Mouse (Mus musculus) embryo, embryonic 10.5 days (tissue): ENCODE results near the gene Rdh9.
"Not testable (repeated sequence)": the region's sequence is repeated elsewhere in the genome, so short reads cannot be mapped to it uniquely, and the experiment has no call there.

ENCODE experiments used
- DNase-seq: peaks from one replicate; pipeline ENCODE4 v3.0.0-alpha.2; 2015; ENCODE audit warnings: low spot score

Gene Rdh9

DNA sequence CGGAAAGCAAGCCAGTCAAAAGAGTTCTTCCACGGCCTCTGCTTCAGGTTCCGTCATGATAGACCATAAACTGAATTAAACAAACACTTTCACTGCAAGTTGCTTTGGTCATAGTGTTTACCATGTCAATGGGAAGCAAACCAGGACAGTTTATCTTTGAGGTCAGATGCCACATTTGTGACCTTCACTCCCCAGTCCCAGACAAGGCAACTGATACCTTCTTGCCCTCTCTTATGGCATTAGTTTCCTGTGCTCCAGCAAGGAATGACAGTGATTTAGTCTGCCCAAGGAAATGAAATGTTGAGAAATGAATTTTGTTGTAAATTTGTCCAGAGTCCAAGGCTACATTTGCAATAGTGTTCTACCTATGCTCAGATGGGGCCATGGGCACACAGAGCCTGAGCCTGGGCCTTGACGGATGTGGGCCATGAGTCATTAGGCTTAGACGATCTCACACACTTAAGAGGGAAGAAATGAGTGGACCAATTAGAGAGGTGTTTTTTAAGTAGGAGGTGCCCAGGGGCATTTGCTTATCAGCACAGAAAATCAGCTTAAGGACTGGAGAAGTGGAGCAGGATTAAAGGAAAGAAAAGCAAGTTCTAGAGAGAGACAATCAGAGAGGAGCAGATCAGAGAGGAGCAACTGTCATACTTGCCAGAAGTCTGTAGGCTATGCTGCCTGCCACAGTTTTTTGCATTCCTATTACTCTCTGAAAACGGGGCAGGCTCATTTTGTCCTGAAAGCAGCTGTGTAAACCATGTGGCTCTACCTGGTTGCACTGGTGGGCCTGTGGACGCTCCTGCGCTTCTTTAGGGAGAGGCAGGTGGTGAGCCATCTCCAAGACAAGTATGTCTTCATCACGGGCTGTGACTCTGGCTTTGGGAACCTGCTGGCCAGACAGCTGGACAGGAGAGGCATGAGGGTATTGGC, 16.7 kb upstream of the Rdh9 start, which contains the start of the genes Rdh1 and Rdh16f1:
TSS of gene Rdh1 (plus strand) at position 541 of the 930 bp plus-strand sequence.
TSS of gene Rdh16f1 (plus strand) at position 607 of the 930 bp plus-strand sequence.
- no peak for DNase-seq

DNA sequence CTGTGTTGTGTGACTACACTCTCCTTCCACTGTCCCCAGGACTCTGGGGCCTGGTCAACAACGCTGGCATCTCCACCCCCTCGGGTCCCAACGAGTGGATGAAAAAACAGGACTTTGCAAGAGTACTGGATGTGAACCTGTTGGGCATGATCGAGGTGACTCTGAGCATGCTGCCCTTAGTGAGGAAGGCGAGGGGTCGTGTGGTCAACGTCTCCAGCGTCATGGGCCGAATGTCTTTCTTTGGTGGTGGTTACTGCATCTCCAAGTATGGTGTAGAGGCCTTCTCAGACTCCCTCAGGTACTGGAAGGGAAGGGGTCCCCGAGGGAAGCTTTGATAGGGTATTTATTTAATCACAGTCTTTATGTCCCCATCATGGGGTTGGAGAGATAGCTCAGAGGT, 13.3 kb upstream of the Rdh9 start:
- not testable (repeated sequence) for DNase-seq

DNA sequence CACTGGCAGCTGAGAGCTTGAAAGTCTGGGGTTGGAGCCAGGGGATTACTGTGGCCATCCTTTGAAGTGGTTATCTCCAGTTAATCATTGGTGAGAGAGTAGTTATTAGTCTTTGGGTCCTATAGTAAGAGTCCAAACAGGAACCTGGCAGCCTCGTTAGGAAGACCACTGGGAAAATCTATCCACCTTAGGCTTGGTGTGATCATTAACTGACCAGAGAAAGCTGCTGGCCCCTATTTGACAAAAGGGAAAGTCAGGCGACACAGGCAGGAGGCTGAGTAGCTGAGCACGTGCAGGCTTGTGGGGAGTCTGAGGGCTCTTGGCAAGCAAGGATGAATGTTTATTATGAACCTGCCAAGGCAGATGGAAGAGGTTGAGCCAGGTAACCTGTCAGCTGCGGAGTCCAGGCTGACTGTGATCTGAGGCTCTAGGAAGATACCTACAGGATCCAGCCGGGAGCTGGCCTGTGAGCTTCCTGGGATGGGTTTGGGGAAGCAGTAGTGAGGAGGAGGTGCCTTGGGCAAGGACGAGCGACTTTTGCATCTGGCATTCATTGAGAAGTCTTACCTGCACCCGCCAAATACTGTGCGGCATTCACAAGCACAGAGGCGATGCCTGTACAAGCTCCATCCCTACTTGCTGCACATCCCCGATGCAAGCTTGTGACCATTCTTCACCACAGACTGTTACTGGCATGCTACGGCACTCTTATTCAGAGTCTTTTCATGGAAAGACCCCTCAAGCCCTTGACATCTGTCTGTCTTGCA, 12.1 kb upstream of the Rdh9 start:
- no peak for DNase-seq

DNA sequence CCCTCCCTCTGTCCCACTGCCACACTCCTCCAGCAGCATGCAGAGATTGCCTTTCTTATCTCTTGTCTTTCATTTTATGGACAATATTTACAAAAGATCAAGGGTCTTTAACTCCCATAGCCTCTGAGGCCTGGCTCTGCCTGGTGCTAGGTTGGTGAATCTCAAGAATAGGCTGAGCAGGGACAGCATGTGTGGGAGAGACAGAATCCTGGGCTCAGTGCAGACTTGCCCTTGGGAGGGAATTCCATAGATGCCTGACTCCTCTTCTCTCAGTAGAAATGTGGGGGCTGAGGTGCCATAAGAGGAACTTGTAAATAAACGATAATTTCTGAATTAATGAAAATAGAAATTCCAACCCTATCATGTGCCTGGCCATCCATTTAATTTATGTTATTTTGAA, 9.6 kb upstream of the Rdh9 start:
- no peak for DNase-seq

DNA sequence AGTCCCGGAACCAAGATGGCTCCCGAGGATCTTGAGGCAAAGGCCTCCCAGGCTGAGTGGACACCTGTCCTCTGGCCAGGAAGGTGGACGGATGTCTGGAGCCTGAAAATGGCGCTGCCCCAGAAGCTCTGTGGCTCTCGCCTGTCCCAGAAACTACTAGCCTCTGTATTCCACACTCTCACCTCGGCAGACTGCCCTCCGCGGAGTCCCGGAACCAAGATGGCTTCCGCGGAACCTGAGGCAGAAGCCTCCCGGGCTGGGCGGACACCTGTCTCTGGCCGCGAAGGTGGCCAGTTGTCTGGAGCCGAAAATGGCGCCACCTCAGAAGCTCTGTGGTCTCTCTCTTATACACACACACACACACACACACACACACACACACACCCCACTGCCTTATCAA, 6.1 kb downstream of the Rdh9 start:
- not testable (repeated sequence) for DNase-seq

DNA sequence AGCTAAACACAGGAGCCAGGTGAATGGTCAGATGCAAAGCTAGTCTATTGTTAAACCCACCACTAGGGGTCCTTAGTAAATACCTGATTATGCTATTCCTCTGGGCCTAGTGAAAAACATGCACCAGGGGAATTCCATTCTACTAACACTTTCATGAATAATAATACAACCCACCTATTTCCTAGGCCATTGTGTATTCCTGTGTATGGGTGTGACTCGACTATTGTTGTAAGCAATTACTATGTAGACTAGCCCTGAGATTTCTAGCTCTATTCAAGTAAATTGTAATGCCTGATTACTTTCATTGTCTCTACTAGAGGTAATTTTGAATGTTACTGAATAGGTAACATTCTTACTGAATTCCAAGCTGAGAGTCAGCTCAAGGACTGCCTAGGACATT, 9.2 kb downstream of the Rdh9 start:
- DNase-seq, result not testable (repeated sequence)

DNA sequence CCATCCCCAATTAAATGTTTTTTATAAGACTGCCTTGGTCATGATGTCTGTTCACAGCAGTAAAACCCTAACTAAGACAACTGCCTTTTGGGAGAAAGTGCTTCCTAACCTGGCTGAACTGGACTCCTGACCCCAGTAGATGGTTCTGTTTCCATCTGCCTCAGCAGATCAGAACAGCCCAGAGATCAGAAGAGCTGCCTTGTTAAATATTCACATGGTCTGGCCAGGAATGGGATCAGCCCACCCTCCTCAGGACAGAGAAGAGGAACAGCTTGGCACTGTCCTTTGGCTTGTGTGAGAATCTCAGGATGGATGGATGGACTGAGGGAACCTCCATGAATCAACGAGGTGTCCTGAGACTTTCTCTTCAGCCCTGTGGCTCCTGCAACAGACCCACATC, 23.1 kb downstream of the Rdh9 start:
- DNase-seq, result no peak

DNA sequence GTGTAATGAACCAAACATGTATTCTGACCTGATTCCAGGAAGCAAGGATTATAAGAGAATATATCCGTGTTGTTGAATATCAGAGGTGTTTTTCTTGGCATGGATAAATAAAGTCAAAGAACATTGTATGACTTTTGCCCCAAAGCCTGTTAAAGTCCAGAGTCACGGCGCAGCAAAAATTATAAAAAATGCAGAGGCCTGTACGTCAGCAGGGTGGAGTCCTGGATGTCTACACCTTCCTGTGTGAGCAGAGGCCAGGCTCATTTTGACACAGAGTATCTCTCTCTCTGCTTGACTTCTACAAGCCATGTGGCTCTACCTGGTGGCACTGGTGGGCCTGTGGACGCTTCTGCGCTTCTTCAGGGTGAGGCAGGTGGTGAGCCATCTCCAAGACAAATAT, 24.7 kb downstream of the Rdh9 start, which contains the start of gene Rdh16:
TSS of gene Rdh16 (plus strand) at position 262 of the 400 bp plus-strand sequence.
- DNase-seq, result no peak

DNA sequence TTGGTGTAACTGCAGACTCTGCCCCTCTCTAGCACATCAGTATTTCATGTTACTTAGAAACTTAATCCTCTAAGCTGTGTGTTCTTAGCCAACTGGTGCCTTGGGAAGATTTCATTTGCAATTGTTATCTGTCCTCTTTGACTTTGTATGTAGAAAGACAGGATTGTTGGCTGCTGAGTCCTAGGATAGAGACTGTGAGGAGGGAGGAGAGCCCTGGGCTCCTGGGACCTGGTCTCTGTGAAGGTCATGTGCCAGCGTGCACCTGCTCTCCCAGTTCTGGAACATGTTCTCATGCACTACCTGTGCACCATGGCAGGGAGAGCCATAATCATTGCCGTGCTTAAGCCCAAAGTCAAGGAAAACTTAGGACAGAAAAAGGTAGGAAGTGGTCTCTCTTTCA, 25.4 kb downstream of the Rdh9 start:
- DNase-seq, result no peak

DNA sequence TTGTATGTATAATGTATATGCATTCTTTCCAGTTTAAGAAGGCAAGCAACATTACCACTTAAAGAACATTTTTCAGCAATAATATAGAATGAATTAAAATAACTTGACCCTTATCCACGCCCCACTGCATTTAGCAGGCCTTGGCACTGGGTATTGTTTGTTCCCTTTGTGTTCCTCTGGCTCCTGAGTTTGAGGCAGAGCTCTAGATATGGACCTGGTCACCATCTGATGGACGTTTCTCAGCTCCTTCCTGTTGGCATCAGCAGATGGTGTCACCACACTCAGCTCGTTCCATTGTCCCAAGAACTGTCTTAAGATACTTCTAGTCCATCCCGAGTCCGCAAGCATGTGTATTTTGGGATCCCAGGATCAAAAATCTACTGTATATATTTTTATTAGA, 26.1 kb downstream of the Rdh9 start:
- DNase-seq, result no peak

DNA sequence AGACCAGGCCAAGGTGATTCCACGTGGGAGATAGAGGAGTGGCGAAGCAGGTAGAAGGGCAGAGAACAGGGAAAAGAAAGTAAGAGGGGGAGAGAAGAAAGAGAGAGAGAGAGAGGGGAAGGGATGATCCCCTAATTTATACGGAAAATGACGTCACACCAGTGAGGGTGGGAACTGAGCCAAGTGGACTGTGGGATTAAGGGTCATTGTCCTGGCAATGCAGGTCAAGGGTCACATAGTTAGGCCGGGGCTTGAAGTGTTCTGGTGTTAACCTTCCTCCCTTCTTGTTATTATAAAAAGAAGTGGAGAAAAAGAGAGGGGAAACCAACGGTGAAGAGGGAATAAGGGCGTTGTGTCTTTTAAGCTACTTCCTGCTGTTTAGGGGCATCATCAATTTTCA, 28.2 kb downstream of the Rdh9 start:
- no peak for DNase-seq

DNA sequence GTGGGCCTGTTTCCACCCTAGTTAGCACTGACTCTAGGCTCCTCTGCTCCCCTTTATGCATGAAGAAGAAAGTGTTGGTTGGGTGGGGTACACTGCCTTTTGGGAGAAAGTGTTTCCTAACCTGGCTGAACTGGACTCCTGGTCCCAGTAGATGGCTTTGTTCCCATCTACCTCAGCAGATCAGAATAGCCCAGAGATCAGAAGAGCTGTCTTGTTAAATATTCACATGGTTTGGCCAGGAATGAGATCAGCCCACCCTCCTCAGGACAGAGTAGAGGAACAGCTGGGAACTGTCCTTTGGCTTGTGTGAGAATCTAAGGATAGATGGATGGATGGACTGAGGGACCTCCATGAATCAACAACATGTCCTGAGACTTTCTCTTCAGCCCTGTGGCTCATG, 39.7 kb downstream of the Rdh9 start:
- no peak for DNase-seq

DNA sequence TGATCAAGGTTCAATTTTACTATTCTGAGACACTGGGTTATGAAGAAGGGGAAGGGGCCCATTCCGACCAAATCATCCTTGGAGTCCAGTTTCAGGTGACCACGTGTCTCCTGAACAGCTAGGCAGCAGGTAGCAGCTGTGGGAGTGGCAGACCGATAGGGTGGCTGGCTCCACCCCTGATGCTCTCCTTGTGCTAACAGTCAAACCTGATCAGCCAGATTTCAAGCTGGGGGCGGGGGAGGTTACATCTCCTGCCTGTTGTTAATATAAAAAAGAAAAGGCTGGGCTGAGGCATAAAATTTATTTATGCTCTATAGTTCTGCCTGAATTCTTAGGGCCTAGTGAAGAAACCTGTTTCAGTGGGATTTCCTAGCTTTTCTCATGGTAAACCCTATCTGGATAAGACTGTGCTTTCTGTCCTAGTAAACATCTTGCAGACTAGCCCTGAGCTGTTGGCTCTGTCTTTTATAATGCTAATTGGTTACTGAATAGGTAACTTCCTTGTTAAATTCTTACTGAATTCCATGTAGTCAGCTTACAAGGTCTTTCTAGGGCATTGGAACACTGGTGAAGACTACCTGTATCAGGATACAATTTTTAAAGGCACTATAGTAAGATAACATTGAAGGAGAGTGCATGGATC, 41.2 kb downstream of the Rdh9 start:
- DNase-seq, result not testable (repeated sequence)

DNA sequence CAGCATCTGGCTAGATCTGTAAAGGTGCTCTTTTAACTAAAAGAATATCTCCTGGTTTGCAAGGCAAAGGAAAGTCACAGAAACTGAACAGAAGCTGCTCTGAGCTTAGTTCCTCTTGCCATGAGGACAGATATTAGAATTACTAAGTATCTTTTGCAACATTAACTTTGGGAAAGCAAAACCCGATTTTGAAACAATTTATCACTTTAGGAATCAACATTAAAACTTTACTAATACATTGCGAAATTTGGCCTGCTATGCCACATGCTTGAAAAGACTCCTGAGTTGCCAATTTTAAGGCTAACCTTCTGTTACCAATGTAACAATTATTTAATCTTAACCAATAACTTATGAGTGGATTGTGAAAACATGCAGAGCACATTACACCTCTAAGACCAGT, 45.6 kb downstream of the Rdh9 start:
- not testable (repeated sequence) for DNase-seq

DNA sequence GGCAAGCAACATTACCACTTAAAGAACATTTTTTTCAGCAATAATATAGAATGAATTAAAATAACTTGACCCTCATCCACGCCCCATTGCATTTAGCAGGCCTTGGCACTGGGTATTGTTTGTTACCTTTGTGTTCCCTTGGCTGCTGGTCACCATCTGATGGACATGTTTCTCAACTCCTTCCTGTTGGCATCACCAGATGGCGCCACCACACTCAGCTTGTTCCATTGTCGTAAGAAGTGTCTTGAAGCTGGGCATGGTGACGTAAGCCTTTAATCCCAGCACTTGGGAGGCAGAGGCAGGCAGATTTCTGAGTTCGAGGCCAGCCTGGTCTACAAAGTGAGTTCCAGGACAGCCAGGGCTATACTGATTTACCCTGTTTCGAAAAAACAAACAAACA, 49.2 kb downstream of the Rdh9 start:
- DNase-seq, result peak; percentile 39

DNA sequence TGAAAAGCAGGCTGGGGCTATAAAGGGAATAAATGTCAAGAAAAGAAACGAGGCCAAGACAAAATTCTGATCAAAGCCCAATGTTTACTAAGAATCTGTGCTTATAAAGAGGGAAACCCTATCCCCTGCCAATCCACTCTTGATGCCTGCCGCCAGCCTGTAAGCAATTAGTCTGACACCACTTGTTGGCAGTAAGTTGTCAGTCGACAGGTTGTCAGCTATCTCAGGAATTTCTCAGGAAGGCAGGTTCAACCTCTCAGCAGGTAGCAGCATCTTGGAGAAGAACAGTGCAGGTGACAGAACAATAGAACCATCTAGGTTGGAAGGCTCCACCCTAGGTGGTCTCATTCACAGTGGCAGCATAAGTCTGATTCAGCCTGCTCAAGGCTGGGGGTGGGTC, 52.9 kb downstream of the Rdh9 start:
- DNase-seq, result no peak

DNA sequence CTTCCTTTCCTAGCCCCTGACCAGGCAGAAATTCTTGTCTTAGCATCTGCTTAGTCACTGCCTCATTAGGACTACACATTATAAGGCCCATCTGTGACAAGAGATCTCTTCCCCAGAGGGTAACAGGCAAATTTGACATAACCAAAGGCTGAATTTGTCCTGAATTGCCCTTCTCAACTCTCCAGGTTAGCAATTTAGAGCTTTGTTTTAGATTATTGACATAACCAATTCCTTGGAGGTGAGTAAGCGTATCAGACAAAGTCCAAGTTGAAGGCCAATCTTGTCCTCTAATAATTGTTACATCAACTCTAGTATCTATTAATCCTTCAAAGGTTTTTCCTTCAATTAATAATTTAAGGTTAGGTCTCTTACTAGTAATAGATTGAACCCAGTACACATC, 58.0 kb downstream of the Rdh9 start:
- DNase-seq, result not testable (repeated sequence)

DNA sequence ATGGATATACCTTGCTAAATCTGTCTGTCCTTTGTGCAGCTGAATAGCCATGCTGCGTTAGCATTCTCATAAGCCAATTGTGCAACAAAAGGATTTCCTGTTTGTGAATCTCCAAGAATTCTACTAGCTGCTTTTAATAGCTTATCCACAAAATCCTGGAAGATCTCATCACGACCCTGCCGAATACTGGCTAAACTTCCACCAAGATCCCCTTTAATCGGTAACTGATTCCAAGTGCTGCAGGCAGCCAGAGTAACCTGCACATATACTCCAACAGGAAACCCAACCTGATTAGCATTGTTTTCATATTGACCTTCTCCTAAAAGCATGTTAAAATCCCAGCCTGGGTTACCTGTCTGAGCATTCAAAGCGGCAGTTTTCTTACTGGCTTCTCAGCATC, 59.1 kb downstream of the Rdh9 start:
- no peak for DNase-seq

DNA sequence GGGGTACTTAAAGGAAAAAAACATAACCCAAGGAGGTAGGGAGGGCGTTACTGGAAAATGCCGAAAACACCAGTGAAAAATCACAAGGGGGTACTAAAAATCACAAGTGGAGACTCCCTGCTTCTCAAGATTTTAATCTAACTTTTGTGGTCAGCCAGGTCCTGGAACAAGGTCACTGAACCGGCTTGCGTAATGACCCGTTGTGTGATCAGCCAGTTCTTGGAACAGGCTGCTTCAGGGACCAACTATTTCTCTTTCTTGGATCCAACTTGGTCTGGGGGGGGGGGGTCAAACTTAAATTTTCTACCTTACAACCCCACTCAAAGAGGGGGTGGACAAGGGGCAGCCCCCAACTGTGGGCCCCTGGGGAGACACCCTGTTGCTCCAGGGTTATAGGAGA, 61.6 kb downstream of the Rdh9 start:
- not testable (repeated sequence) for DNase-seq

DNA sequence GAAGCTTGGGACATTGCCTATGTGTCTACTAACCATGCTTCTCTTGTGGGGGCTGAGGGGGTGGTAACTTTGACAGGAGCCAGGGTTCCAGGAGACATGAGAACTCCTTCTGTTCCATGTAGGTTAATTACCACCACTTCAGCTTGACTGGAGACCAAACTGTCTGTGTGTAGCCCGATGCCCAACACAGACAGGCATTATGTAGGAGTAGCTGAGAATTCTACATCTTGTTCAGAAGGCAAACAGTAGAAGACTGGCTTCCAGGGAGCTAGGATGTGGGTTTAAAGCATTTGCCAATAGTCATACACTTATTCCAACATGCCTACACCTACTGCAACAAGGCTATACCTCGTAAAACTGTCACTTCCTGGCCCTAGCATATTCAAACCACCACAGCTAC, 62.4 kb downstream of the Rdh9 start:
- no peak for DNase-seq

DNA sequence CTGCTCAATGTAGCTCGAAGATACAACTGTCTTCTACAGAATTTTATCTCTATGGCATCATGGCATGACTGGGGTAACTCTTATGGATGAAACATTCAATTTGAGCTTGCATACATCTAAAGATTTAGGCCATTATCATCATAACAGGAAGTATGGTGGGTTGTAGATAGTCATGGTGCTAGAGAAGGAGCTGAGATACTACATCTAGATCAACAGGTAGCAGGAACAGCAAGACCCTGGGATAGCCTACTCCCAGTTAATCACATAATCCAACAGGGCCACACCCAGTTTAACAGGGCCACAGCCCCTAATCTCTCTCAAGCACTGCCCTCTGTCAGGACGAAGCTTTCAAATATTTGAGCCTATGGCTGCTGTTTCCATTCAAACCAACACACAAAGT, 64.6 kb downstream of the Rdh9 start:
- no peak for DNase-seq
